Mouse (Mus musculus) thymus, postnatal 4 days (tissue): ENCODE data around the gene Gosr2.

Experiments used
- DNase-seq: peaks from one replicate; pipeline ENCODE4 v3.0.0; 2021

Gene Gosr2

DNA sequence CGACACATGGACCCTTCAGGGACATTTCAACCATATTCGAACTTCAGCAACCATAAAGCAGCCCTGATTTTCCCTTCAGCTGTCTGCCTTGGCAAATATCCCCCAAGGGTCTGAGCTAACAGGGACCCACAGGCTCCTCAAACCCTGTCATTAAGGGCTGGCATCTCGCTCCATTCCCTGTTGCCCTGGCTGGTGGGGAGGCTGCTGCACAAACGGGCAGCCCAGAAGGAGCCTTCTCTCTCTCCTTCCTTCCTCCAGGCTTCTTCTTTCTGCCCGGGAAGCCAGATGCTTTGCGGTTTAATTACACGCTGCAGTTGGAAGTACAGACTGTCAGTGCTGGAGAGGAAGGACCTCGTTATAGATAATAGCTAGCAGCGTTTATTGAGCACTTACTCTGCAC is 54.5 kb downstream of the Gosr2 start:
- no peak for DNase-seq

DNA sequence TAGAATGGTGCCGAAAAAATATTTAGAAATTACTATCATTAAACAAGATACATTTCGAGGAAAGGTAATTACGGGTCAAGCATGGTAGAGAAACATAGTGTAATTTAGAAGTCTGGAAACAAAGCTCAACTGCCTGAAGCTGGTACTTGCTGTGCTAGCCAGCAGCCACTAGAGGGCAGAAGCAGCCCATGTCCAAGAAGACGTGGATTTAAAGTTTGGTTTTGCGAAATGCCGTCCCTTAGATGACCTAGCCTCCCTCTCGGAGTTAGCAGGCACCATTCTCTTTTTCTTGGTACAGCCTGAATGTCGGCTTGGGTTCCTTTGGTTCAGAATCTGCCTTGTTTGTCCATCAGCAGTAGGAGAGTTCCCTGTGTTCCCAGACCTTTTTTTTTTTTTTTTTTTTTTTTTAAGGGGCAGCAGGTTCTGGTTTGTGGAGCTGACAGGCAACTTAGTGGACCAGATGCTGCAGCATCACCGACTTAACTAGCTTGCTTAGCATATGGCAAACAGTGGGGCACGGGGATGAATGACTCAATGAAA is 58.2 kb downstream of the Gosr2 start:
- DNase-seq = peak; percentile 60

DNA sequence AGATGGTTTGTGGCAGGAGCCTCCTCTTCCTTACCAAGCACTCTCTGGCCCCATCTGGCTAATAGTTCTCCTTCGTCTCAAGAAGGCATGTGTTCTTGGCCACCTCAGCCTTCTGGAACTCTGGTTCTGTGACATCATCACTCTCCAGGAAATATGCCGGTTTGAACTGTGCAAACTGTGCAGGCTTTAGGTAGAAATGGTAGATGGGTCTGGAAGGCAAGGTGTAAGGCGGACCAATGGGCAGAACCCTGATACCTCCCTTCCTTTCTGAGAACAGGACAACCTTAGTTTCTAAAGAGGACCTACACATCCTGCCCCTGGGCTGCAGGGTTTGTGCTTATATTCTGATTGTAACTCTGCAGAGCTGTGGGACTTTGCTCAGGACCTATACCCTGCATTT is 58.9 kb downstream of the Gosr2 start, which contains the start of gene Lyzl6:
TSS of gene Lyzl6 (minus strand) at position 101 of the 400 bp plus-strand sequence.
- DNase-seq = no peak

DNA sequence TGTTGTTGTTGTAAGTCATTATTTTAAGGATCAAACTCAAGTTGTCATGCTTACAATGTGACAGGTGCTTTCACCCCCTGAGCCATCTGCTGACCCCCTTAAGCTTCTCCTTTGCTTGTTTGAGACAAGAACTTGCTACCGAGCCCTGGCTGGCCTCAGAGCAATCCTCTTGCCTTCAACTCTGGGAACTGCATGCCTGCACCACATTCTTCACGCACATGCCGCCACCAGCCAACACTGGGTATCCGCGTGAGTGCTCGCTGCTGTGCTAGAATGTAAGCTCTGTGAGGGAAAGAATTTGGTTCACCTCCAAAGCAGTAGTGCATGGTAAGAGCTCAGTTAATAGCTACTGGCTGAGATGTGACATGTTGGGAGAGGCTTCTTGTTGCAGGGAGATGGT is 61.4 kb downstream of the Gosr2 start:
- no peak for DNase-seq

GRCm38 (mm10) chr11:103635481-103635880 is 62.2 kb downstream of the Gosr2 start:
- DNase-seq = no peak

GRCm38 (mm10) chr11:103634806-103635205 is 62.9 kb downstream of the Gosr2 start:
- DNase-seq = no peak

DNA sequence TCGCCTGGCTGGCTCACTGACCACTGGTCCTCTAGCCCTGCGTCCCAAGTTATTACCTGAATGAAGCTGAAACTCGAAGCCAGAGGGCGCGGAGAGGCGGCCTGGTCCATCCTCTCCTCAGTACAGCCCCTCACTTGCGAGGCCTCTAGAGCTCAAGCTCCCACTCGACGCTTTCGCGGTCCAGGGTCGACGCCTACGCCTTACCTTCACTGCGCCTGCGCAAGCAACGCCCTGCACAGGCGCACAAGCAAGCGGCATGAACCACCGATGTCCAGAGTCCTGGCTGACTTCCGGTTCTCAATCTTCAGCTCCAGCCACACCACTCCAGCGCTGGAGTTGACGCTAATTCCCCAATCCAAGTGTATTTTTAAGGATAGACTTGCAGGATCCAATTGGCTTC is 70.2 kb downstream of the Gosr2 start:
- no peak for DNase-seq
